Mouse (Mus musculus) heart, postnatal 10 days (tissue): ENCODE measurements around the gene A430089I19Rik. TPM values are rescaled to one million over a fixed set of nuclear protein-coding genes. Genes with fewer than 3 reads are reported as not detected.
"Not testable (repeated sequence)": the region's sequence is repeated elsewhere in the genome, so short reads cannot be mapped to it uniquely, and the experiment has no call there.

Source experiments
- DNase-seq, 2 experiments: peaks; one replicate each; pipeline ENCODE4 v3.0.0; 2021
- intact Hi-C: fragments of 180-260 bp; cut with DNase I; formaldehyde crosslinking; loops from one replicate; pipeline ENCODE4 v1.15.1; 2025
- total RNA-seq, 2 experiments: library from RNA; stranded (reverse); gene quantifications; 2 replicates each; pipeline ENCODE4 v1.2.3; 2021

A430089I19Rik gene
- total RNA-seq = not detected

GRCm38 (mm10) chr5:94306696-94307095, at the start of gene A430089I19Rik:
A430089I19Rik (minus strand) TSS chr5:94306796.
- intact Hi-C loops, DNase-seq: not testable (repeated sequence)

GRCm38 (mm10) chr5:94339449-94339848, 32.9 kb upstream of the A430089I19Rik start, which contains the start of gene AA792892:
AA792892 (plus strand) TSS chr5:94339749.
- intact Hi-C loops, DNase-seq: not testable (repeated sequence)

GRCm38 (mm10) chr5:94314135-94314534, 7.5 kb upstream of the A430089I19Rik start, which contains the start of gene Gm6502:
Gm6502 (plus strand) TSS chr5:94314435.
- DNase-seq, intact Hi-C loops: not testable (repeated sequence)

Other genes with a start within 250 kb of the A430089I19Rik start
- not detected for gene BC061212, start 236.3 kb downstream of the A430089I19Rik start, total RNA-seq
- not detected for gene Gm6351, start 230.4 kb downstream of the A430089I19Rik start, total RNA-seq
- gene Gm3106, start 88.8 kb downstream of the A430089I19Rik start, total RNA-seq = not detected
- gene Gm6502, start 7.6 kb upstream of the A430089I19Rik start, total RNA-seq = not detected
- gene AA792892, start 33.0 kb upstream of the A430089I19Rik start, total RNA-seq = not detected
- not detected for gene Gm7682, start 139.0 kb upstream of the A430089I19Rik start, total RNA-seq
- gene Gm3139, start 219.5 kb upstream of the A430089I19Rik start, total RNA-seq = not detected